Comparison of ENCODE assay signal across 42 mouse cellular contexts in the genomic region with DNA sequence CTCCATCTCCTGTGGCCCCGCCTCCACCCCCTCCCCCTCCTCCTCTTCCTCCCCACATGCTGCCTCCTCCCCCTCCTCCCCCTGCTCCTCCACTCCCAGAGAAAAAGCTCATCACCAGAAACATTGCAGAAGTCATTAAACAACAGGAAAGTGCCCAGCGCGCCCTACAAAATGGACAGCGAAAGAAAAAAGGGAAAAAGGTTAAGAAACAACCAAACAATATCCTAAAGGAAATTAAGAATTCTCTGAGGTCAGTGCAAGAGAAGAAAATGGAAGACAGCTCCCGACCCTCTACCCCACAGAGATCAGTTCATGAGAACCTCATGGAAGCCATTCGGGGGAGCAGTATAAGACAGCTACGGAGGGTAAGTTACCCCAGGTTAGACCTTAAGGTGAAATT. TPM values are rescaled to one million over a fixed set of nuclear protein-coding genes. Genes with fewer than 3 reads are reported as not detected.
"Had no signal": no experiment of that assay in that cellular context is flagged by ENCODE, and none has a peak within 500 bp of the region (broad histone marks: within the 10 kb centered on the region; RNA-seq: fewer than 3 reads in every experiment).

No protein-coding gene starts in this region.

- H3K9ac ChIP-seq: limb, embryonic 12.5 days; limb, embryonic 13.5 days; limb, embryonic 15.5 days; liver, embryonic 12.5 days; liver, embryonic 13.5 days; liver, embryonic 14.5 days; liver, embryonic 15.5 days; liver, postnatal 0 days; lung, embryonic 14.5 days; lung, embryonic 15.5 days; midbrain, embryonic 12.5 days; midbrain, embryonic 13.5 days; midbrain, embryonic 15.5 days; neural tube, embryonic 12.5 days; neural tube, embryonic 13.5 days had no signal

- H3K4me1 ChIP-seq: limb, embryonic 10.5 days; limb, embryonic 12.5 days; limb, embryonic 13.5 days; limb, embryonic 15.5 days; liver, embryonic 13.5 days; liver, embryonic 15.5 days; megakaryocyte, embryonic 14.5 days; midbrain, embryonic 10.5 days; midbrain, embryonic 12.5 days; midbrain, embryonic 15.5 days; neural tube, embryonic 12.5 days; neural tube, embryonic 13.5 days had no signal

- H3K4me3 ChIP-seq: limb, embryonic 10.5 days; limb, embryonic 12.5 days; limb, embryonic 13.5 days; limb, embryonic 15.5 days; liver, embryonic 12.5 days; liver, embryonic 13.5 days; liver, embryonic 15.5 days; lung, embryonic 15.5 days; midbrain, embryonic 10.5 days; midbrain, embryonic 12.5 days; midbrain, embryonic 13.5 days; midbrain, embryonic 15.5 days; myocyte; neural tube, embryonic 12.5 days; neural tube, embryonic 13.5 days had no signal

- DNase-seq: left cerebral cortex, postnatal 4 days; liver; liver, embryonic 13.5 days; liver, postnatal 0 days; lung, adult 18-20 months; lung, adult 2 months; lung, embryonic 14.5 days; lung, postnatal 10 days; lung, postnatal 14 days; lung, postnatal 36 days; lung, postnatal 4 days; midbrain, embryonic 14.5 days had no signal

- H3K27ac ChIP-seq: limb, embryonic 10.5 days; limb, embryonic 12.5 days; limb, embryonic 13.5 days; limb, embryonic 15.5 days; liver, embryonic 12.5 days; liver, embryonic 13.5 days; liver, embryonic 14.5 days; liver, embryonic 15.5 days; lung, embryonic 15.5 days; macrophage; midbrain, embryonic 10.5 days; midbrain, embryonic 12.5 days; midbrain, embryonic 13.5 days; midbrain, embryonic 15.5 days; neural tube, embryonic 12.5 days; neural tube, embryonic 13.5 days had no signal

- H3K27me3 ChIP-seq: limb, embryonic 12.5 days; limb, embryonic 13.5 days; limb, embryonic 15.5 days; liver, embryonic 12.5 days; liver, embryonic 13.5 days; liver, embryonic 15.5 days; lung, embryonic 15.5 days; megakaryocyte, embryonic 14.5 days; midbrain, embryonic 12.5 days; midbrain, embryonic 13.5 days; midbrain, embryonic 15.5 days; neural tube, embryonic 12.5 days; neural tube, embryonic 13.5 days had no signal

- ATAC-seq: liver, embryonic 12.5 days; liver, postnatal 0 days; lung, postnatal 0 days; midbrain, embryonic 13.5 days; midbrain, embryonic 15.5 days had no signal

- H3K9me3 ChIP-seq: limb, embryonic 10.5 days; limb, embryonic 12.5 days; limb, embryonic 13.5 days; limb, embryonic 15.5 days; liver, embryonic 12.5 days; liver, embryonic 13.5 days; liver, embryonic 15.5 days; lung, embryonic 15.5 days; midbrain, embryonic 10.5 days; midbrain, embryonic 12.5 days; midbrain, embryonic 13.5 days; midbrain, embryonic 15.5 days; neural tube, embryonic 12.5 days; neural tube, embryonic 13.5 days had no signal

- H3K4me2 ChIP-seq: limb, embryonic 12.5 days; limb, embryonic 13.5 days; limb, embryonic 15.5 days; liver, embryonic 11.5 days; liver, embryonic 12.5 days; liver, embryonic 13.5 days; liver, embryonic 15.5 days; lung, embryonic 14.5 days; lung, embryonic 15.5 days; midbrain, embryonic 12.5 days; midbrain, embryonic 13.5 days; midbrain, embryonic 15.5 days; neural tube, embryonic 12.5 days; neural tube, embryonic 13.5 days had no signal

- H3K36me3 ChIP-seq: limb, embryonic 10.5 days; limb, embryonic 12.5 days; limb, embryonic 13.5 days; limb, embryonic 15.5 days; liver, embryonic 12.5 days; liver, embryonic 13.5 days; liver, embryonic 15.5 days; lung, embryonic 15.5 days; midbrain, embryonic 10.5 days; midbrain, embryonic 12.5 days; midbrain, embryonic 13.5 days; midbrain, embryonic 15.5 days; neural tube, embryonic 12.5 days; neural tube, embryonic 13.5 days had no signal

RNA-seq across cellular contexts. Expression of gene Lmod2, which starts 6.7 kb away (rescaled TPM):
- total RNA-seq: left cerebral cortex, postnatal 10 days; left cerebral cortex, postnatal 14 days; left cerebral cortex, postnatal 25 days; left cerebral cortex, postnatal 36 days; left cerebral cortex, postnatal 4 days; megakaryocyte progenitor cell, adult 5-6 weeks; megakaryocyte, adult 5-6 weeks; megakaryocyte-erythroid progenitor cell, adult 5-6 weeks; midbrain, postnatal 0 days; monocyte, adult 5-6 weeks had no signal
- polyA plus RNA-seq: limb, embryonic 11.5 days; limb, embryonic 12.5 days; liver, adult 2 months; liver, embryonic 12.5 days; macrophage; midbrain, embryonic 12.5 days; midbrain, embryonic 13.5 days; midbrain, embryonic 14.5 days; midbrain, embryonic 15.5 days; midbrain, postnatal 0 days; neural tube, embryonic 12.5 days had no signal
